Mouse (Mus musculus) forebrain, embryonic 10.5 days (tissue): ENCODE measurements around the gene Cdcp1. TPM values are rescaled to one million over a fixed set of nuclear protein-coding genes. Genes with fewer than 3 reads are reported as not detected.

Experiments used
- DNase-seq: peaks from one replicate; pipeline ENCODE4 v3.0.0-alpha.2; 2017; ENCODE audit warnings: low spot score; ENCODE audit errors: extremely low spot score
- H3K27ac ChIP-seq: fragments of 300-500 bp; sonication (generic); 2 replicates; pipeline ENCODE4 v1.5.1; 2016; ENCODE audit warnings: mild to moderate bottlenecking
- H3K27me3 ChIP-seq: fragments of 300-500 bp; sonication (generic); 2 replicates; pipeline ENCODE4 v1.6.1; 2016; ENCODE audit warnings: mild to moderate bottlenecking; ENCODE audit not compliant: poor library complexity, severe bottlenecking
- H3K36me3 ChIP-seq: fragments of 300-500 bp; sonication (generic); replicated peaks from 2 replicates; pipeline ENCODE4 v1.6.1; 2016; ENCODE audit warnings: mild to moderate bottlenecking, moderate library complexity
- H3K4me1 ChIP-seq: fragments of 300-500 bp; sonication (generic); 2 replicates; pipeline ENCODE4 v1.6.1; 2016
- H3K4me3 ChIP-seq: fragments of 300-500 bp; sonication (generic); 2 replicates; pipeline ENCODE4 v1.5.1; 2016; ENCODE audit warnings: mild to moderate bottlenecking, moderate library complexity
- H3K9me3 ChIP-seq: fragments of 300-500 bp; sonication (generic); 2 replicates; pipeline ENCODE4 v1.6.1; 2016; ENCODE audit warnings: mild to moderate bottlenecking, moderate library complexity
- WGBS: fragments of 180-500 bp; shearing (Covaris S2); methylation state at CpG from one replicate; pipeline ENCODE4 v1.1.7; 2016; 5-methylcytosine and 5-hydroxymethylcytosine counted together
- polyA plus RNA-seq: library from polyadenylated mRNA; unstranded; fragments of >200 nt; fragmentation: Nextera tagmentation; extraction: Ambion mirVana; gene quantifications from 2 replicates; pipeline ENCODE4 v1.2.1, GENCODE M21; 2016

The Cdcp1 gene
- polyA plus RNA-seq, 1 experiment from 2014 or later, result 1.8 TPM

DNA sequence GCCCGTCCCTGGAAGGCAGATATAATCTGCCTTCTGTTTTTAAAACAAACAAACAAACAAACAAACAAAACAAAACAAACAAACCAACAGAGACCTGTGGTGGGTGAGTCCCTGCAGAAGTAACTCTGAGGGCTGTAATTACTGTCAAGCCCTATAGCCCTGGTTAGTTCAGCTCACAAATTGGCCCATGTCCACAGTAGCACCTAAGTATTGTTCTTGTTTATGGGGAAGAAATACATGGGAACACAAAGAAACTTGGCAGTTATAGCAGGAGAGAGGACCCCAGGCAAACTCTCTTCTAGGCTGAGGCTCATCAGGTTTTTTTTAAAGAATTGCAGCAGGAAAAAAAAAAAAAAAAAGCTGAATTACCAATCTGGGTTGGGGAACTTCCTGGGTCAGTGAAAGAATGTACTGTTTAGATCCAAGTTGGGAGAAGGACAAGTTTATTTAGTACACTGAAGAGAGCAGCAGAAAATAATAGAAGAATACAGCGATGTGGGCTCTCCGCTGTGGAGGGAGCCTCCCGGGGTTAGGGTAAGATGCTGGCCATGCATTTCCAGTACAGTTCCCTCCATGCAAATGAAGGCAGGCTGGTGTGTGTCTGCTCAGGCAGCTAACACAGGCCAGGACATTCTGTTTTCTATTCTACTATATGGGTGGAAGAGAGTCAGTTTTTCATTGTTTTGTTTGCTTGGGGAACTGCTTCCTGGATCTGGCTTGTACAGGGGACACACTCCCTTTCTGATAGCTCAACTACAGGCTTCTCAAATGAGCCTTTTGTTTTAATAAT is 22.6 kb upstream of the Cdcp1 start:
- H3K9me3 ChIP-seq, result no peaks in the 10 kb centered on the region
- H3K4me3 ChIP-seq, result no peak overlapping the region
- 41% methylated on average over 4 of the region's 4 CpGs for WGBS
- H3K36me3 ChIP-seq, result no peaks in the 10 kb centered on the region
- no peaks in the 10 kb centered on the region for H3K27me3 ChIP-seq
- no peak for DNase-seq
- peak overlapping the region; percentile 40; the same call in 1 of the 2 replicates for H3K27ac ChIP-seq
- H3K4me1 ChIP-seq, result peaks cover 13% of the 10 kb centered on the region

DNA sequence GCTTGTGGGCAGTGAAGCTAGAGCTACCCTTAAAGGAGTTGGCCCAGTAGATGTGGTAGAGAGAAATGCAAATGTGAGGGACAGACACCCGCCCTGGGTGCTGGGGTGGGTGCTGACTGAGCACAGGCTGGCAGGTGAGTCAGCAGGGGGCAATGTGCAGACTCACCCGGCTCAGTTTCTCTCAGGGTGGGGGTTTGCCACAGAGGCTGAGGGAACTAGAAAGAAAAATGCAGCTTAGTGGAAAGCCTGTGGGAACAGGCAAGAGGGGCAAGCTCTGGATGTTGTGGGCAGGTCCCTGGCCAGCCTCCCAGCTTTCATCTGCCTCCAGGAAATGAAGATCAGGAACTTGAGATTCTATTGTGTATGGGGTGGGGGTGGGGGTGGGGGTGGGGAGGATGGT is 21.9 kb upstream of the Cdcp1 start:
- Histone ChIP-seq H3K4me3 (no peak overlapping the region), H3K27me3 (no peaks in the 10 kb centered on the region), H3K9me3 (no peaks in the 10 kb centered on the region), H3K27ac (peak overlapping the region; percentile 40; the same call in 1 of the 2 replicates), H3K4me1 (peaks cover 13% of the 10 kb centered on the region), H3K36me3 (no peaks in the 10 kb centered on the region)
- WGBS, result 30% methylated on average over 2 of the region's 2 CpGs
- no peak for DNase-seq

DNA sequence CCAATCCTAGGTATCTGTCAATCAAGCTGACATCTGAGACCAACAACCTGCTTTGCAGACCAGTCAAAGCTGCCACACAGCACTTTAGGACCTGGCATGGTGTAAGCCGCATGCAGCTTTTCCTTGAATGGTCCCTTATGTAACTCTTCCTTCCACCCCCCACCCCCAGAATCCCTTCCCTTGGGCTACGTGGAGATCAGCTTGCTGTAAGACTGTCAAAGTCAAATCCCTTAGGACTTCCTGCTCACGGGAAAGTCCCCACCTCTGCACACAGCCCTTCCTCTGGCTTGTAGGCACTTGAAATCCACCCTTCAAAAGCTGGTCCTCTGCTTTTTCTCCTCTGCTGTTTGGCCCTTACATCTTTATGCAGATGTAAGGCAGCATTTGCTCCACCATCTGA is 19.8 kb upstream of the Cdcp1 start:
- no peaks in the 10 kb centered on the region for H3K36me3 ChIP-seq
- DNase-seq, result no peak
- H3K27me3 ChIP-seq, result no peaks in the 10 kb centered on the region
- H3K27ac ChIP-seq, result no peak overlapping the region
- peaks cover 16% of the 10 kb centered on the region for H3K4me1 ChIP-seq
- H3K9me3 ChIP-seq, result no peaks in the 10 kb centered on the region
- 62% methylated on average over 3 of the region's 3 CpGs for WGBS
- H3K4me3 ChIP-seq, result no peak overlapping the region

DNA sequence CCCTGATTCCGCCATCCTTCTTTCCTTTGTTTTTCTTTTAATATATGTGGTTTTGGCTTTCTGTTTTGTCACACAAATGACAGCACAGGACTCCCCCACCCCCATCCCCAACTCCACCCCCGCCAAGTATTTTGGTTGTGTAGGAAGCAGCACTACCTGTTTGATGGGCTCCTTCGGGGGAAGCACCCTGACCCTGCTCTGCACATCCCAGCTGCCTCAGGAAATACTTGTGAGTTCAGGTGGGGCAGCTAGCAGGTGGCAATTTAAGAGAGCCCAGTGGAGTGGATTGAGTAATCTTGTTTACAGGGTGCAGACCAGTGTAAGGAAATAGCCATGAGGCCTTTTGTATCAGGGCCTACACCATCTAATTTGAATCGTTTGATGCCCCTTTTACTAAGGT is 14.0 kb upstream of the Cdcp1 start:
- 80% methylated on average over 4 of the region's 4 CpGs for WGBS
- peaks cover 18% of the 10 kb centered on the region for H3K4me1 ChIP-seq
- H3K27ac ChIP-seq, result no peak overlapping the region
- no peaks in the 10 kb centered on the region for H3K27me3 ChIP-seq
- no peak for DNase-seq
- H3K36me3 ChIP-seq, result no peaks in the 10 kb centered on the region
- H3K9me3 ChIP-seq, result no peaks in the 10 kb centered on the region
- no peak overlapping the region for H3K4me3 ChIP-seq

DNA sequence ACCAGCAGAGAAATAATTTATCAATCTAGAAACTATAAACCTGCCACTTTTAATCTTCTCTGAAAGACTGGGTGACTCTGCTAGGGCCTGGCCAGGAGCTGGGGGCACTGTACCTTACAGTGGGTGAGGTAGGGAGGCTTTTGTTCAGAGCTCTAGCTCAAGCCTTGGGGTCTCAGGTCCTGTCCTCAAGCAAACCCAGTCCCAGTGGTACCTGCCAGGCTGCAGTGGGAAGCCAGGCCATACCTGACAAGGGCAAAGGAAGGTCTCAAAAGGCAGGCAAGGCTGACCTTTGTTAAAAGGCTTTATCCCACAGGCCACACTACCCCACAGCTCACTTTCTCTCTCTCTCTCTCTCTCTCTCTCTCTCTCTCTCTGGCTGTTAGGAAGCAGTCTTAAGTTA is 12.8 kb upstream of the Cdcp1 start:
- Histone ChIP-seq H3K9me3 (no peaks in the 10 kb centered on the region), H3K36me3 (no peaks in the 10 kb centered on the region), H3K27ac (no peak overlapping the region), H3K27me3 (no peaks in the 10 kb centered on the region), H3K4me3 (no peak overlapping the region), H3K4me1 (peaks cover 18% of the 10 kb centered on the region)
- DNase-seq, result no peak

DNA sequence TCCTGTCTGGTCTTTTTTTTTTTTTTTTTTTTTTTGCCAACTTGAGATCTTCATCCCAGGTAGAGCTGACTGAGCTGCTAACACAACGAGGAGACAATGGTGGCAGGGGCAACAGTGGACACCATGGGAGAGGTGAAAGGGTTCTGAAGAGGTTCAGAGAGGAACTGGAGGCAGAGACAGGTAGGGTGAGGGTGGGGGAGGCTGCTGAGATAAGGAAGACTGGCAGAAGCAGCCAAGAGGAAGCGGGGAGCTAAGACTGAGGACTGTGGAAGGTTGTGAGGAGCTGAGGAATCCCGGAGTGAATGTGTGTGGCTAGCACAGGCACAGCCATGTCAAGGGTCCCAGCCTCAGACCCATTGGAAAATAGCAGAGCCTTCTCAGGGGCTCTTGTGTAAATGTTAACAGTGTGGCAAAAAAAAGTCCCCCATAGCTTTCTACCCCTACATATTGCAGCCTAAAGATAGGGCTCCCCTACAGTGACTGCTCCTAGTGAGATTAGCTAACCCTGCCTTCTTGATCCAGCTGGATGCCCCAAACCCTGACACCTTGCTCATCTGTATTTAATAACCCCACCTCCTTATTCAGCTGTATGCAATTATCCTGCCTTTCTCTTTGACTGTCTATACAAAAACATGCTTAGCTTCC is 11.4 kb upstream of the Cdcp1 start:
- no peak for DNase-seq
- H3K36me3 ChIP-seq, result no peaks in the 10 kb centered on the region
- 77% methylated on average over 3 of the region's 3 CpGs for WGBS

DNA sequence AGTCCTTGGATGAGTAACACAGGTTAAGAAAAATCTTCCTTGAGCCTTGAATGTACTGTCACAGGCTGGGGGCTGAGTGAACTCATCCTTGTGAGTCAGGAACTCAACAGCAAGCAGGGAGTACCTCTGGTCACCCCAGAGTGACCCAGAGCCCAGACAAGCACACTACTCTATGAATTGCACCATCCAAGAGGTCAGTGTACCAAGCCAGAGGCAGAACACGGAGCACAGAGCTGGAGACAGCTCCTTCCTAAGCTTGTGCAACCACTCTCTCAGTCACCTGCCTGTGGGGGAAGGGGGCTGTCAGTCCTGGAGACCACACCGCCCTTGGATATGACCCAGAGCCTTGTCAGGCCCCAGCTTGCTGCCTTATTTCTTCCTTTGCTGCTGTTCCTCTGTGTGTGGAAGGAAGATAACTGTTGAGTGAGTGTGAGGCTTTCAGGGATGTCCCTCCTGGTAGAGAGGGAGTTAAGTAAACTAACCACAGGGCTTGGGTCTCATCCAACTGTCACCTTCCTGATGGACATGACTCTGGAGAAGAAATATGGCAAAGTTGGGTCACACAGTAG is 9.1 kb upstream of the Cdcp1 start:
- Histone ChIP-seq H3K4me3 (no peak overlapping the region), H3K4me1 (peaks cover 14% of the 10 kb centered on the region), H3K27ac (no peak overlapping the region), H3K9me3 (no peaks in the 10 kb centered on the region), H3K27me3 (no peaks in the 10 kb centered on the region), H3K36me3 (no peaks in the 10 kb centered on the region)
- 67% methylated on average over 2 of the region's 2 CpGs for WGBS
- DNase-seq, result no peak

More for the DNA sequence above, 11.4 kb upstream of the Cdcp1 start:
- H3K4me3 ChIP-seq, result no peak overlapping the region
- H3K9me3 ChIP-seq, result no peaks in the 10 kb centered on the region
- no peak overlapping the region for H3K27ac ChIP-seq
- peaks cover 14% of the 10 kb centered on the region for H3K4me1 ChIP-seq
- H3K27me3 ChIP-seq, result no peaks in the 10 kb centered on the region

DNA sequence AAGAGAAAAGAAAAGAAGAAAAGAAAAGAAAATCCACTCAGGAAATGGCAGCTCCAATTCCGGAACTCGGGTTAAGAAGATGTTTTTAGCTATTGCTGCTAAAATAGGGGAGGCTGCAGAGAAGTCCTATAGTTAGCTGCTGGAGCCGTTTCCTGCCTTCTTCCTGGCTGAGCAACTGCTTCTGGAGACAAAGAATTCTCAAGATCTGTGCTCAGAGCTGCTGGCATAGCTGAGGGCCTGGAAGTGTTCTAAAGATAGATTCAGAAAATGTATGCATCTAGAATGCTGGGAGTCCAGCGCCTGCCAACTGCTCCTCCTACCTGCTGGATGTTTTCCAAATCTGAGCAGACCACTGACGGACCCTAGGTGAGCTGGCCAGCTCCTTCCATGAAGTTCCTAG is 4.0 kb upstream of the Cdcp1 start:
- Histone ChIP-seq H3K36me3 (no peaks in the 10 kb centered on the region), H3K27ac (no peak overlapping the region), H3K27me3 (peaks cover 25% of the 10 kb centered on the region), H3K4me1 (peaks cover 10% of the 10 kb centered on the region), H3K4me3 (no peak overlapping the region), H3K9me3 (no peaks in the 10 kb centered on the region)
- 72% methylated on average over 5 of the region's 5 CpGs for WGBS
- no peak for DNase-seq

DNA sequence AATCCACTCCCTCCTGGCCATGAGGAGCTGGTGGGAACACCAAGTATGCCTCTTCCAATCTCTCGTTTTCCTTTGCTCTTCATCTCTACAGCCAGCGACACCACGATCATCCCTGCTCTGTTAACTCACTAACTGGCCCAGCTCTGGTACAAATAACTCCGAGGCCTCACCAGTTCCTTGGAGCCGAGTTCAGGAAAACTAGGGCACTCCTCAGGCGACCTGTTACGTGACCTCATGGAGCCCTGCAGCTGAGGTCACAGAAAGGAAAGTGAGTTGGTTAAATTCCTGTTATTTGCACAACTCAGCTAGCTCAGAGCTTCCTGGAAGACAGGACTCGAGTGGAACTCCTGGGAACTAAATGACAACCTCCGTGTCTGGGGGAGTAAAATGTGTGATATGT is 2.5 kb downstream of the Cdcp1 start:
- peaks cover 41% of the 10 kb centered on the region for H3K27me3 ChIP-seq
- H3K36me3 ChIP-seq, result no peaks in the 10 kb centered on the region
- H3K9me3 ChIP-seq, result no peaks in the 10 kb centered on the region
- peaks cover 10% of the 10 kb centered on the region for H3K4me1 ChIP-seq
- 69% methylated on average over 9 of the region's 9 CpGs for WGBS
- DNase-seq, result no peak
- H3K27ac ChIP-seq, result no peak overlapping the region
- H3K4me3 ChIP-seq, result no peak overlapping the region

DNA sequence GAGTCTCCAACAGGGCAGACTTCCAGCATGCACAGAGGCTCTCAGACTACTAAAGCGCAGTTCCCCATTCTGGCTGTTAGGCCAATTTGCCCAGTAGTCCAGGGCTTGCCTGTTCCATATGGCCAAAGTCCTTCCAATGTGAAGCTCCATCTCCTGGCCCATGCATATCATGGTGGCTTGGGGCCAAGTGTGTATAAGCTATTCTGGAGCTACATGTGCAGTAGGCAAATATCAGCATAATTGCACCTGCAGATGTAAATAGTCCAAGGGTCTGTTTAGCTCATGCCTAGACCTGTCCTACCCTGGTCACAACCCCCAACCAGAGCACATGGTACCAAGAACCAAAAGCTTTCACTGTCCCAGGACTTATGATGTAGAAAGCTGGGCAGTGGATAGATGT is 7.9 kb downstream of the Cdcp1 start:
- H3K4me1 ChIP-seq, result no peaks in the 10 kb centered on the region
- WGBS, result 100% methylated on average over 1 of the region's 1 CpGs
- no peak for DNase-seq
- H3K36me3 ChIP-seq, result no peaks in the 10 kb centered on the region
- H3K27me3 ChIP-seq, result no peaks in the 10 kb centered on the region
- H3K27ac ChIP-seq, result no peak overlapping the region
- H3K4me3 ChIP-seq, result no peak overlapping the region
- H3K9me3 ChIP-seq, result no peaks in the 10 kb centered on the region

DNA sequence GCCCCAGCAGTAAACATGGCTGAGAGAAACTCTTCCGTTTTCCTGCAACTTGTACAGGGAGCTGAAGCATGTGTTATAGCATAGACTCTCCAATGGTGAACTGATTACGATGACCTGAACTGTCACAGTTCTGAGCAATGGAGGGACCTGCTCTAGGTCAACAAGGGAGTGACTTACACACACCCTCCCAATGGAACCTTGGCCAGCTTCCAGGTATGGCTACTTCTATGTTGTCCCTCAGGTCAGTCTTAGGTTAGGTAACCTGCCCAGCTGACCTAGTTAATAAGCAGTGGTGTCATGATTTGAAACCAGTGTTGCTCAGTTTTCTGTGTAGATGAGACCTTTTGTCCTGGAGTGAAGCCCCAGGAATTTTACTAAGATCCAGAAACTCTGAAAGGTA is 8.9 kb downstream of the Cdcp1 start:
- Histone ChIP-seq H3K9me3 (no peaks in the 10 kb centered on the region), H3K27ac (no peak overlapping the region), H3K27me3 (no peaks in the 10 kb centered on the region), H3K36me3 (no peaks in the 10 kb centered on the region), H3K4me1 (no peaks in the 10 kb centered on the region), H3K4me3 (no peak overlapping the region)
- DNase-seq, result no peak
- 93% methylated on average over 2 of the region's 2 CpGs for WGBS

DNA sequence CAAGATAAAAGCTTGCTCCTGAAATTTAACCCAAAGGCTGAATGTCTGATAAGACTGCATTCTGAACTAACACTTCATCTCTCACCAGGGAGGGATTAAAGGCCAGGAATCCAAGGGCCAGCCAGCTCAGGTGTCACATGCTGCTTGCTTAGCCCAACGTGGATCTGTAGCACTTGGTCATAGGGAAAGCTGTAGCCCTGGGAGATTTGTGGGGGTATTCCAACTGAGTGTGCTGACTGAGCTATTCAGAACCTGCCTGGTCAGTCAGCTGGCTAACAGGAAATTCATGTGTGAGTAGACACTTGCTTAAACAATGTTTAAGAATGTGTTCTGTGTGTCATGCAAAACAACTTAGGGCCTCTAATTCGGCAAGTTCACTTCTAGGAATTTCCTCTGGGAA is 9.3 kb downstream of the Cdcp1 start:
- no peak for DNase-seq
- 70% methylated on average over 2 of the region's 2 CpGs for WGBS
- H3K4me1 ChIP-seq, result no peaks in the 10 kb centered on the region
- no peak overlapping the region for H3K4me3 ChIP-seq
- H3K27me3 ChIP-seq, result no peaks in the 10 kb centered on the region
- no peaks in the 10 kb centered on the region for H3K9me3 ChIP-seq
- no peak overlapping the region for H3K27ac ChIP-seq
- H3K36me3 ChIP-seq, result no peaks in the 10 kb centered on the region

DNA sequence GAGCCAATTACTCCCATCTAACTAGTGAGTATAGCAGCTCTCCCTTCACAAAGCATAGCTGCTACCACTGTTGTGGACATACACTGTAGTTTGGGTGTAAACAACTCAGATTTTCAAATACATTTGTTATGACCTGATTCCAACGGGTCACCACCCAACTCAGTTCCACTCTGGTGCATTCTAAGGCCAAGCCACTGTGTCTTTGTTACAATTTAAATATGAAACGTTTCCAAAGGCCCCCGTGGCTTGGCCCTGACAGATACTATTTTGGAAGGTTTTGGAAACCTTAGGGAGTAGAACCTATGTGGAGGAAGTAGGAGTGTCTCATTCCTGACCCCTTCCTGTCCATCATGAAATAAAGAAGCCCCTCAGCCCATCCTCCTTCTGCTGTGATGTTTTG is 15.7 kb downstream of the Cdcp1 start:
- Histone ChIP-seq H3K4me3 (no peak overlapping the region), H3K27me3 (no peaks in the 10 kb centered on the region), H3K27ac (no peak overlapping the region), H3K9me3 (0 out of 2 replicates have a peak, but pooled peaks cover 3% of the 10 kb centered on the region), H3K4me1 (no peaks in the 10 kb centered on the region), H3K36me3 (no peaks in the 10 kb centered on the region)
- 76% methylated on average over 3 of the region's 3 CpGs for WGBS
- no peak for DNase-seq
